Mouse (Mus musculus) layer of hippocampus, postnatal 14 days (tissue): Measurements from ENCODE around the gene Vav3. TPM values are rescaled to one million over a fixed set of nuclear protein-coding genes. Genes with fewer than 3 reads are reported as not detected.
"Not testable (repeated sequence)": the region's sequence is repeated elsewhere in the genome, so short reads cannot be mapped to it uniquely, and the experiment has no call there.

Experiments
- DNase-seq, 2 experiments: peaks; one replicate each; pipeline ENCODE4 v3.0.0; 2021 to 2022; ENCODE audit warnings: low spot score in 2 of 2, mixed read lengths in 1 of 2
- total RNA-seq, 2 experiments: library from RNA; stranded (reverse); gene quantifications; 2 replicates each; pipeline ENCODE4 v1.2.3; 2021

Vav3 gene
- total RNA-seq, 2 experiments from 2014 or later = 8.8 to 9.0 TPM

- no peak for DNase-seq
Measured at GRCm38 (mm10) chr3:109438552-109438951, 98.1 kb downstream of the Vav3 start.

GRCm38 (mm10) chr3:109439253-109439652 is 98.8 kb downstream of the Vav3 start:
- no peak for DNase-seq

- no peak for DNase-seq
Measured at GRCm38 (mm10) chr3:109440001-109440400, 99.5 kb downstream of the Vav3 start.

GRCm38 (mm10) chr3:109444077-109444476 is 103.6 kb downstream of the Vav3 start:
- DNase-seq = no peak

DNA sequence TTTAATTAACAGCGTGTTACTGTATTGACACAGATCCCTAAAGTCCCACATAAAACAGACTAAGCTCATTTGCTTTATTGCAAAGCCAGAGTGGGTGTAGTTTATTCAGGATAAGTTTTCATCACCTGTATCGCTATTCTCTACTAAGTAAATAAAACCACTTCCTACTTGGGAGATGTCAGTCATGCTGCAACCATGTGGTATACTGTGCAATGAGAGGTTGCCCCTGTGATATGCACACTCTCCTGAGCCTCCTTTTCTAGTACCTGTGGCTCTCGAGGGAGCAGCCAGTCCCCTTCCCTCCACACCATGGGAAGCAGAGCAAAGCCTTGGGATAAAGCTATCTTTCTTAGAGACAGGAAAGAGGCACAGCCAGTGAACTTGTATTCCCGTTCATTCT is 106.5 kb downstream of the Vav3 start:
- no peak for DNase-seq

- DNase-seq = not testable (repeated sequence)
Measured at GRCm38 (mm10) chr3:109448249-109448648, 107.8 kb downstream of the Vav3 start.

DNA sequence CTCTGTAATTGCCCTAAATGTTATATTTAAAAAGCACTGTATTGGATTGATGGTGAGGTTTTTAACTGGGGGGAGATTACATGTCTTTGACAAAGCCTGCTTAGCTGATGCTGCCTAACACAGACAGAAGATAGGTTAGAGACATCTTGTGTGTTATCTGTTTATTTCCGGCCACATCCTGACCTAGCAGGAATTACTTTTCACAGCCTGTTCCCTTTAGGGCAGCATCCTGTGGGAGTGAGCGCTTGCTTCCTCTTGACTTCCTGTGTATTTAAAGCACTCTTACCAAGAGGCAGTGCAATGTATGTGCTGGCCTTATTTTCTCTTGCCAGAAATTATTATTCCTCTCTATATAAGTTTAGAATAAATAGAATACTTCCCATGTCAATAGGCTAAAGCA is 111.5 kb downstream of the Vav3 start:
- no peak for DNase-seq

DNA sequence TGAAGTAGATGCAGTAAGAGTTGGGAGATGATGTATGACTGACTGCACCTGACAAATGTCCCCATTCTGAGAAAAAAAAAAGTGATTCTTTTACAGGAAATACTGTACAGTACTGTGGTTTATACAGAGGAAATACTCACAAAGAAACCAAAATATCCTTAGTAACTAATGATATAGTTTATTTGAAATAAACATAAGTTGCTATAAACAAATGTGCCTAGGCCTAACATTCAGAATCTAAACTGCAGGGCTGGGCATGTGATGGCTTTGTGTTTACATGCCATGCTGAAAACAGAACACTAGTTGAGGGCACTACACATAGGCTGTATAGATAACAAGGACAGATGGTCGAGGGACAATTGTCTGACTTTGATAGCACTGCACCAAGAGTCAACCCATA is 114.2 kb downstream of the Vav3 start:
- DNase-seq = no peak

- no peak for DNase-seq
Measured at GRCm38 (mm10) chr3:109456340-109456739, 115.9 kb downstream of the Vav3 start.

- DNase-seq = no peak
Measured at GRCm38 (mm10) chr3:109463684-109464083, 123.2 kb downstream of the Vav3 start.

- no peak for DNase-seq
Measured at GRCm38 (mm10) chr3:109464600-109464999, 124.1 kb downstream of the Vav3 start.

DNA sequence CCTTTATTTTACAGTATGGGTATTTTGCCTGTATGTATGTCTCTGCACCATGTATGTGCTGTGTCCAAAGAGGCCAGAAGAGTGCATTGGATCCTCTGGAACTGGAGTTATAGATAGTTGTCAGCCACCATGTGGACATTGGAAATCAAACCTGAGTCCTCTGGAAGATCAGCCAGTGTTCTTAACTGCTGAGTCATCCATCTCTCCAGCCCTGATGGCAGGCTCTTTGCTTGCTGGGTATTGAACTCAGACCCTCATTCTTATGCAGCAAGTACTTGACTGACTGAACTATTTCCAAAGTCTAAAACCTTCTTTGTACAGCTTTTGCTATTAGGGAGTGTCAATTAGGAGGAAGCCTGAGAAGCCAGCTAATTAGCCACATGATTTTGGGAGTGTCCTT is 126.1 kb downstream of the Vav3 start:
- no peak for DNase-seq

DNA sequence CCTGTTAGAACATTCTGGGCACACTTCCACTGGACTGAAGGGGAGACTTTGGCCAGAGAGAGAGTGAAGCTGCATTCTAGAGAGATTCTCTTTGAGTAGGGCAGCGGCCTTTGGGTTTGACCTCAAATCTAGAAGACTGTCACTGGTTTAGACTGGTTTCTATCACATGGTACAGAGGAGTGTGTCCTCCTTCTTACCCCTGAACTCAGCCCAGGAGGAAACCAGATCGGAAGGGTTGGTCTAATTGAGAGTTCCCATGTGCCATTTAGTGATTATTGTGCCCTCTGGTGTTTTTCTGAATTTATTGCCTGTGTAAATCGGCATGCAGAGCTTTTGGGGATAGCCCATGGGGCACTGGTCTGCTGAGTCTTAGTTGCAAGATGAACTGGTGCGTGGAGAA is 126.8 kb downstream of the Vav3 start:
- no peak for DNase-seq

DNA sequence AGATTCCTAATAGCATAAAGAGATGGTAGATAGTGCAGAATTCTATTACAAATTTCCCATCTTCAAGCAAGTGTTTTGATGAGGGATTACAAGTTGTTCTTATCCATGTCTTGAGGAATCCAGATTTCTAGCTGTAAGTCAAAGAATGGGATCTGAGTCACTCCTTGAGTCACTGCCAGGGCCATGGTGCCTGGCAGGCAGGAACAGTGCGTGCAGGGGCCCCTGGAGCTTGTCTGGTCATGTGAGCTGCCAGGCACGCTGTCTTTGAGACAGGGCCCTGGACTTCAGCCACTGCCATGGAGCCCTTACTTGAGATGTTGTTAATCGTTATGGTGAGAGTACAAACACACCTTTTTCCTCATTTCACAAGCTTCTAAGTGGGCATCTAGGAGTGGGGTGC is 129.0 kb downstream of the Vav3 start:
- no peak for DNase-seq

DNA sequence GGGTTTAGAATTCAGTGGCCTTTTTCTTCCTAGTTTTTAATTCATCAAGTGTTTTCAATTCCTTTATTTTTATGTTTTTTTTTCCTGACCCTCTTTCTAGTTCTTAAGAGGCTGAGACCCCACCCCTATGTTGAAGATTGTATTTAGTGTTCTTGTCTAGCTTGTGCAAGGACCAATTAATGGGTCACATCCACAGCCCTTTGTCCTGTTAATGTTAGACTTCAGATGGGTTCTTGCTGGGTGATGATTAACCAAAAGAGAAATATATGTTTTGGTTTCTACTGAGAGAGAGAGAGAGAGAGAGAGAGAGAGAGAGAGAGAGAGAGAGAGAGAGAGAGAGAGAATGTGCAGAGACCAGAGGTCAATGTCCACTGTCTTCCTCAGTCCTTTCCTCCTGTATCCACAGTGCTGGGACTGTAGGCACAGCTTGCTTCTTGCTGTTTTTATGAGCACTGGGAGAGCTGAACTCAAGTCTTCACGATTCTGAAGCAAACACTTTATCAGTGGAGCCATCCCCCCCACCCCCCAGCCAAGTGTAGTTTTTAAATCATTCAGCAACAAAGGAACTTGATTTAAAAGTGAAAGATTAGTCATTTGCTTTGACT is 130.3 kb downstream of the Vav3 start:
- DNase-seq = no peak

DNA sequence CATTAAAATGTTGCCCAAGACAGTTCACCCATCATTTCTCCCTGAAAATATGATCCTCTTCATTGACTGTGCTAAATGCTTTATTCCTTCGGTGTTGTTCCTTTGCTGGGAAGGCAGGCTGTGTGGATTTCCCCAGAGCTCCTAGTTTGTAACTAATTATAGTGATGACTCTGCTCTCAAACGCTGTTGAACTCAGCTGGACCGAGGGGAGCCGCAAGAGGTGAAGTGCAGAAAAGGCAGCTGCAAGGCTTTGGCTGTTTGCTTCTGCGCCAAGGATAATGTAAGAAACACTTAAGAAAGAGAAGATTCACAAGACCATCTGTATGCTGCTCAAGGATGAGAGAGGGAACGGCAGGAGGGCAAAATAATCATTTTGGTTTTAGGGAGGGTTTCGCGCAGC is 136.1 kb downstream of the Vav3 start:
- DNase-seq = no peak

DNA sequence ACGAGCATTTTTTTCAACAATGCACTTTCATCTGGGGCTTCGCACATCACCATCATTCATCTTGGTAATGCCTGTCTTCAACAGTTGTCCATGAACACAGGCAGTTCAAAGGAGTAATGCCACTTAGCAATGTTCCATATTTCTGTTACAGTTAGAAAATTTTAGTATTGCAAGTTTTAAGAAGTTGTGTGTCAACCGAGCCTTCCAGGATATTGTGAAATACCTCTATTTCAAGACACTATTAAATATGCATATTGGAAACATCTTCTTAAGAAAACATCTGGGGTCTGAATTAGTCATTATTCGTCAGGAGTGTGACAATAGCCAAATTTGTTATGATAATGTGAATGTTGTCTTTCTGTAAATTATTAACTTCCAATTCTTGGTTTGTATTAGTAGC is 137.8 kb downstream of the Vav3 start:
- no peak for DNase-seq

DNA sequence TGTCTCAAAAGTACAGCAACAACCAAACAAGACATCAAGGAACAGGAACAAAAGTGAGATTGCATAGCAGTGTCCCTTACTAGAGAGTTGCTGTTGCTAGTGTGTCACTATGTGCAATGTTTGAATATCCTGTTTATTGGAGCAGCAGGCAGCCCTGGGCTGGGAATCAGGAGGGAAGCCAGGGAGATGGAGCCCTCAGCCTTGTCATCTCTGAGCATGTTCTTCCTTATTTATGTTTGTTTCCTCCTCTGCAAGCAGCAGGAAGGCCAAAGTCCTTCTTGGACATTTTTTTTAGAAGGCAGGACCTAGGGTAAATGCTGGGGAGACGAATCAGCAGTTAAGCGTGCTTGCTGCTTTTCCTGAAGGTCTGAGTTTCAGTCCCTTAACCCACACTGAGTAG is 140.2 kb downstream of the Vav3 start:
- no peak for DNase-seq

- no peak for DNase-seq
Measured at GRCm38 (mm10) chr3:109486786-109487185, 146.3 kb downstream of the Vav3 start.

DNA sequence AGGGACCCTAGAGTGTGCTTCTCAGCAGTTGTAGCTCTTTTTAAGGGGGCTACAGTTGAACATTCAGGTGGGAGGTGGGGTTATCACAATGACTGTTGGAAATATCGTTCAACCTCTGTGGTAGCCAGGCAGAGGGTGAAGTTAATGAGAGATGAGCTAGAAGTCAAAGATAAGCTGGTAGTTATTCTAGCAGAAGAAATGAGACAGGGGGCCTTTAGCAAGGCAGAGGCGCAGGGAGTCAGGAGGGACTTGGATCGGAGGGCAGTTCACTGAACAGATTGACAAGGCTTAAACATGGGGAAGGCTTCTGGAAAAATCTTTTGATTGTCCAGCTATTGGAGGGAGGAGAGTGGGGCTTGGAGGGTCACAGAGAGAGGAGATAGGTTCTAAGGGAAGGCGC is 147.4 kb downstream of the Vav3 start:
- DNase-seq = no peak

DNA sequence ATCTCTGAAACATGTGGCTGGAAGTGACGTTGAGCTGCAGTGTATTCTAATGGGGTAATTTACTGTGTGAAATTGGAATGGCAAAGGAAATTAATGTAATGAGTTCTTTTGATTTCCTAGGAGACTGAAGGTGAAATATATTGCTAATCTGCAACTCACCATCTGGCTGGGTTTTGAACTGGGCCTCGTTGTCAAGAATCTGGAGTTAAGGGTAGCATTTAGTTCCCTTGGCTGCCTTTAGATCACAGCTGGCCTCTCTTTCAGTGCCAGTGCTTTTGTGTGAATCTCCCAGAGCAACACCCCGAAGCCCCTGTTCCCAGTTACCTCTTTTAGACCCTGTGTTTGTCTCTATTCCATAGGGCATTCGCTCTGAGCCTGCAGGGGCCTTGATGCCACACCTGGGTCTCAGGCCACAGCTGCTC is 148.3 kb downstream of the Vav3 start:
- DNase-seq = no peak

GRCm38 (mm10) chr3:109490561-109491296 is 150.3 kb downstream of the Vav3 start:
- no peak for DNase-seq

GRCm38 (mm10) chr3:109491568-109491967 is 151.1 kb downstream of the Vav3 start:
- peak; percentile 66 to 91 for DNase-seq
